Mouse (Mus musculus): Measurements from ENCODE around the gene Ptprd. TPM values are rescaled to one million over a fixed set of nuclear protein-coding genes. Genes with fewer than 3 reads are reported as not detected.

The Ptprd gene
- polyA plus RNA-seq, 1 experiment from 2014 or later: 57.1 TPM

GRCm38 (mm10) chr4:76025571-76026325 lies 2186.0 kb downstream of the Ptprd start:
- Histone ChIP-seq H3K4me2 (replicated peaks) (0 out of 2 replicates have a peak overlapping the region, but pooled peaks have one; percentile 11), H3K27me3 (no peaks in the 10 kb centered on the region), H3K4me3 (no peak overlapping the region), H3K27ac (0 out of 2 replicates have a peak overlapping the region, but pooled peaks have one; percentile 26), H3K9ac (no peak overlapping the region), H3K9me3 (replicated peaks) (no peaks in the 10 kb centered on the region), H3K36me3 (no peaks in the 10 kb centered on the region), H3K4me1 (0 out of 2 replicates have a peak, but pooled peaks cover 3% of the 10 kb centered on the region)
- peak; percentile 90 for ATAC-seq (ENCODE audit: low FRiP score)
- WGBS: 51% methylated on average over 8 of the region's 8 CpGs

- H3K4me2 ChIP-seq (replicated peaks): no peak overlapping the region
- no peaks in the 10 kb centered on the region for H3K9me3 ChIP-seq (replicated peaks)
- no peaks in the 10 kb centered on the region for H3K36me3 ChIP-seq
- H3K27me3 ChIP-seq: no peaks in the 10 kb centered on the region
- H3K9ac ChIP-seq: no peak overlapping the region
- H3K27ac ChIP-seq: no peak overlapping the region
- H3K4me1 ChIP-seq: 0 out of 2 replicates have a peak, but pooled peaks cover 3% of the 10 kb centered on the region
- 78% methylated on average over 3 of the region's 3 CpGs for WGBS
- H3K4me3 ChIP-seq: no peak overlapping the region
- no peak for ATAC-seq (ENCODE audit: low FRiP score)
These were observed 2187.3 kb downstream of the Ptprd start for GRCm38 (mm10) chr4:76024502-76024821.

GRCm38 (mm10) chr4:76023756-76024501 lies 2187.8 kb downstream of the Ptprd start:
- Histone ChIP-seq H3K9ac (no peak overlapping the region), H3K9me3 (replicated peaks) (no peaks in the 10 kb centered on the region), H3K4me2 (replicated peaks) (no peak overlapping the region), H3K27ac (no peak overlapping the region), H3K36me3 (no peaks in the 10 kb centered on the region), H3K27me3 (no peaks in the 10 kb centered on the region), H3K4me1 (0 out of 2 replicates have a peak, but pooled peaks cover 3% of the 10 kb centered on the region), H3K4me3 (no peak overlapping the region)
- ATAC-seq (ENCODE audit: low FRiP score): no peak
- WGBS: 80% methylated on average over 13 of the region's 13 CpGs

- H3K27ac ChIP-seq: no peak overlapping the region
- no peak overlapping the region for H3K9ac ChIP-seq
- H3K4me1 ChIP-seq: 0 out of 2 replicates have a peak, but pooled peaks cover 3% of the 10 kb centered on the region
- ATAC-seq (ENCODE audit: low FRiP score): no peak
- no peaks in the 10 kb centered on the region for H3K36me3 ChIP-seq
- no peaks in the 10 kb centered on the region for H3K9me3 ChIP-seq (replicated peaks)
- no peak overlapping the region for H3K4me3 ChIP-seq
- 73% methylated on average over 4 of the region's 4 CpGs for WGBS
- H3K4me2 ChIP-seq (replicated peaks): no peak overlapping the region
- no peaks in the 10 kb centered on the region for H3K27me3 ChIP-seq
These were observed 2190.1 kb downstream of the Ptprd start for GRCm38 (mm10) chr4:76021670-76022069.

- Histone ChIP-seq H3K9me3 (replicated peaks) (no peaks in the 10 kb centered on the region), H3K4me3 (no peak overlapping the region), H3K9ac (no peak overlapping the region), H3K4me2 (replicated peaks) (no peak overlapping the region), H3K27me3 (no peaks in the 10 kb centered on the region), H3K4me1 (0 out of 2 replicates have a peak, but pooled peaks cover 3% of the 10 kb centered on the region), H3K27ac (no peak overlapping the region), H3K36me3 (no peaks in the 10 kb centered on the region)
- no peak for ATAC-seq (ENCODE audit: low FRiP score)
- 82% methylated on average over 3 of the region's 3 CpGs for WGBS
These were observed 2196.7 kb downstream of the Ptprd start for GRCm38 (mm10) chr4:76015026-76015425.

- Histone ChIP-seq H3K9me3 (replicated peaks) (no peaks in the 10 kb centered on the region), H3K36me3 (no peaks in the 10 kb centered on the region), H3K4me1 (0 out of 2 replicates have a peak, but pooled peaks cover 3% of the 10 kb centered on the region), H3K27me3 (no peaks in the 10 kb centered on the region), H3K9ac (no peak overlapping the region), H3K4me3 (no peak overlapping the region), H3K4me2 (replicated peaks) (no peak overlapping the region), H3K27ac (no peak overlapping the region)
- ATAC-seq (ENCODE audit: low FRiP score): no peak
- WGBS: 46% methylated on average over 3 of the region's 3 CpGs
These were observed 2197.5 kb downstream of the Ptprd start for GRCm38 (mm10) chr4:76014151-76014840.

- no peak for ATAC-seq (ENCODE audit: low FRiP score)
- H3K27me3 ChIP-seq: no peaks in the 10 kb centered on the region
- H3K4me3 ChIP-seq: no peak overlapping the region
- H3K36me3 ChIP-seq: no peaks in the 10 kb centered on the region
- H3K27ac ChIP-seq: no peak overlapping the region
- 91% methylated on average over 4 of the region's 4 CpGs for WGBS
- no peak overlapping the region for H3K9ac ChIP-seq
- no peak overlapping the region for H3K4me2 ChIP-seq (replicated peaks)
- H3K9me3 ChIP-seq (replicated peaks): no peaks in the 10 kb centered on the region
- peaks cover 4% of the 10 kb centered on the region; the same call in 1 of the 2 replicates for H3K4me1 ChIP-seq
These were observed 2203.2 kb downstream of the Ptprd start for GRCm38 (mm10) chr4:76008580-76008979.

- peaks cover 4% of the 10 kb centered on the region; the same call in 1 of the 2 replicates for H3K4me1 ChIP-seq
- H3K4me3 ChIP-seq: no peak overlapping the region
- H3K9me3 ChIP-seq (replicated peaks): no peaks in the 10 kb centered on the region
- WGBS: 96% methylated on average over 3 of the region's 3 CpGs
- H3K27me3 ChIP-seq: no peaks in the 10 kb centered on the region
- no peak overlapping the region for H3K9ac ChIP-seq
- ATAC-seq (ENCODE audit: low FRiP score): no peak
- no peaks in the 10 kb centered on the region for H3K36me3 ChIP-seq
- H3K27ac ChIP-seq: no peak overlapping the region
- no peak overlapping the region for H3K4me2 ChIP-seq (replicated peaks)
These were observed 2204.5 kb downstream of the Ptprd start for GRCm38 (mm10) chr4:76007219-76007618.

- Histone ChIP-seq H3K9ac (no peak overlapping the region), H3K27me3 (no peaks in the 10 kb centered on the region), H3K27ac (peak overlapping the region; percentile 2; the same call in 1 of the 2 replicates), H3K9me3 (replicated peaks) (no peaks in the 10 kb centered on the region), H3K36me3 (no peaks in the 10 kb centered on the region), H3K4me2 (replicated peaks) (no peak overlapping the region), H3K4me1 (peaks cover 4% of the 10 kb centered on the region; the same call in 1 of the 2 replicates), H3K4me3 (no peak overlapping the region)
- ATAC-seq (ENCODE audit: low FRiP score): peak; percentile 39
- WGBS: 28% methylated on average over 3 of the region's 3 CpGs
These were observed 2205.0 kb downstream of the Ptprd start for GRCm38 (mm10) chr4:76006717-76007116.

GRCm38 (mm10) chr4:76004161-76004560 lies 2207.6 kb downstream of the Ptprd start:
- no peaks in the 10 kb centered on the region for H3K36me3 ChIP-seq
- H3K4me3 ChIP-seq: no peak overlapping the region
- no peak for ATAC-seq (ENCODE audit: low FRiP score)
- H3K9me3 ChIP-seq (replicated peaks): no peaks in the 10 kb centered on the region
- H3K27me3 ChIP-seq: no peaks in the 10 kb centered on the region
- 83% methylated on average over 2 of the region's 2 CpGs for WGBS
- no peak overlapping the region for H3K4me2 ChIP-seq (replicated peaks)
- H3K27ac ChIP-seq: no peak overlapping the region
- H3K4me1 ChIP-seq: peaks cover 4% of the 10 kb centered on the region; the same call in 1 of the 2 replicates
- H3K9ac ChIP-seq: no peak overlapping the region

- no peak overlapping the region for H3K4me2 ChIP-seq (replicated peaks)
- no peaks in the 10 kb centered on the region for H3K36me3 ChIP-seq
- no peaks in the 10 kb centered on the region for H3K9me3 ChIP-seq (replicated peaks)
- H3K4me3 ChIP-seq: no peak overlapping the region
- no peaks in the 10 kb centered on the region for H3K27me3 ChIP-seq
- H3K9ac ChIP-seq: no peak overlapping the region
- H3K27ac ChIP-seq: no peak overlapping the region
- 71% methylated on average over 2 of the region's 2 CpGs for WGBS
- no peak for ATAC-seq (ENCODE audit: low FRiP score)
- no peaks in the 10 kb centered on the region for H3K4me1 ChIP-seq
These were observed 2211.5 kb downstream of the Ptprd start for GRCm38 (mm10) chr4:76000258-76000657.

GRCm38 (mm10) chr4:75995841-75996240 lies 2215.9 kb downstream of the Ptprd start:
- H3K36me3 ChIP-seq: no peaks in the 10 kb centered on the region
- H3K27me3 ChIP-seq: no peaks in the 10 kb centered on the region
- H3K4me3 ChIP-seq: no peak overlapping the region
- ATAC-seq (ENCODE audit: low FRiP score): no peak
- no peak overlapping the region for H3K27ac ChIP-seq
- no peaks in the 10 kb centered on the region for H3K4me1 ChIP-seq
- WGBS: 43% methylated on average over 4 of the region's 4 CpGs
- H3K9ac ChIP-seq: no peak overlapping the region
- no peaks in the 10 kb centered on the region for H3K9me3 ChIP-seq (replicated peaks)
- no peak overlapping the region for H3K4me2 ChIP-seq (replicated peaks)
